Mouse (Mus musculus) lung, adult 2 months (tissue): Measurements from ENCODE around the gene Zdhhc11.

ENCODE experiments used
- CTCF ChIP-seq: fragments of 200-500 bp; IDR thresholded peaks from 2 replicates; pipeline ENCODE4 v1.5.1; 2011; ENCODE audit warnings: mild to moderate bottlenecking, low read length, control low read depth; ENCODE audit not compliant: insufficient read depth
- POLR2A ChIP-seq: fragments of 200-500 bp; IDR thresholded peaks from 2 replicates; pipeline ENCODE4 v1.6.1; 2011; ENCODE audit warnings: low read depth, mild to moderate bottlenecking, control low read depth, low read length, borderline replicate concordance; ENCODE audit errors: extremely low read depth

- TF ChIP-seq CTCF (no peak), POLR2A (no peak)
These were observed 24.6 kb upstream of the Zdhhc11 start for GRCm38 (mm10) chr13:73939101-73939500.
